9 mouse cellular contexts compared by ENCODE assay signal in the genomic region with DNA sequence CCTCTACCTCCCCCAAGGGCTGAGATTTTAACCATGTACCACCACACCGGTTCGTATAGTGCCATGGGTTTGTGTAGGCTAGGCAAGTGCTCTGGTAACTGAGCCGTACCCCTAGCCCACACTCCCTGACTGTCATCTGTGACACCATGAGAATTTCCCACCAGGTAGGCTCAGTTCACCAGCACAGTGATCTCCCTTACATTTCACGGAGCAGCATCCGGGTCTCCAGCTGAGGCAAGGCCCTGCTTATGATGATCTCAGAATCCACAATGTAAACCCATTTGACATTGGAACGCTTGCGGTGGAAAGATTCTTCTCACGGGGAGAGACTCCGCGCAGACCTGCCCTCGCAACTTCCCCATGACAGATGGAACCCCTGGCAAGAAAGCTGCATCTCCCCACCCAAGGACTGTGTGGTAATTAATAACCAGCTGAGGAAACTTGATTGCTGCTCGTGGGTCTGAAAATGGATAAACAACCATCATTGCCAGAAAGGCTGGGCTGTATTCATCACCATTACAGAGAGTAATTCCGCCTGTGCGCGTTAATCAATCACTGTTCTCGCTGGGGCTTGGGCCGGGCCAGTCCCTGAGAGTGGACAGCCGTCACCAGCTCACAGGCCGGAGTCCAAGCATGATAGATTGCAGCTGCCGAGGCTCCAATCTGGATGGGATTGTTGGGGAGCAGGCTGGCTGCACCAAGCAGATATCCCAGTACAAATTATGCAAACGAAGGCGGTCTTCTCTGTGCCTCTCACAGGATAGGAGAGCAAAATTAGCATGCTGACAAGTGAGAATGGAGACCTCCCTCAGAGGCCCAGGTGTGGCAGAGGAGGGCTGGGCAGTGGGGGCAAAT.
DNase-seq lines count a peak whose midpoint lies in the region; ATAC-seq lines count a peak whose summit lies in the region.
"Had no signal": no experiment of that assay in that cellular context is flagged by ENCODE, and none has a peak within 500 bp of the region (broad histone marks: within the 10 kb centered on the region; RNA-seq: fewer than 3 reads in every experiment).

No protein-coding gene starts in this region.

- intact Hi-C loops in heart, postnatal 36 days (cut with DNase I) = no loop called here

- DNase-seq in heart, adult 9 months (ENCODE audit: low spot score in 2 of 2) = peak; percentile 2 to 4
- no peak for DNase-seq in heart, postnatal 36 days
- DNase-seq in ovary, postnatal 36 days (ENCODE audit: low spot score) = peak; percentile 15
- DNase-seq in ovary, postnatal 10 days (ENCODE audit: low spot score) = no peak
- peak; percentile 1 for DNase-seq in lung, postnatal 25 days (ENCODE audit: low spot score)
- no peak for DNase-seq in frontal cortex, adult 2 months (ENCODE audit: extremely low spot score in 1 of 2, low spot score in 1 of 2)
- DNase-seq in spleen, postnatal 4 days (ENCODE audit: low spot score in 2 of 2) = no peak

- H3K4me2 ChIP-seq in stomach, embryonic 16.5 days (ENCODE audit: low read depth, low read length) = no peak overlapping the region

- H3K27me3 ChIP-seq in stomach, embryonic 16.5 days (ENCODE audit: control insufficient read depth, insufficient read depth, low read length) = no peaks in the 10 kb centered on the region

- H3K4me1 ChIP-seq in stomach, embryonic 16.5 days (ENCODE audit: control insufficient read depth, insufficient read depth, low read length) = 0 out of 2 replicates have a peak, but pooled peaks cover 7% of the 10 kb centered on the region

- no peak overlapping the region for H3K4me3 ChIP-seq in stomach, embryonic 16.5 days (replicated peaks; ENCODE audit: low read length)
- H3K4me3 ChIP-seq: myocyte had no signal

- H3K9me3 ChIP-seq in stomach, embryonic 16.5 days (replicated peaks; ENCODE audit: control insufficient read depth, low read length) = no peaks in the 10 kb centered on the region

- ATAC-seq in stomach, embryonic 16.5 days (ENCODE audit: insufficient read depth, low FRiP score) = peak; percentile 89

- no peak overlapping the region for H3K9ac ChIP-seq in stomach, embryonic 16.5 days (ENCODE audit: low read length)

- 33% methylated on average over 22 of the region's 22 CpGs for WGBS in stomach, embryonic 16.5 days

- H3K27ac ChIP-seq in stomach, embryonic 16.5 days (ENCODE audit: low read length) = peak overlapping the region; percentile 38; the same call in 1 of the 2 replicates

- H3K36me3 ChIP-seq in stomach, embryonic 16.5 days (ENCODE audit: control insufficient read depth, insufficient read depth, low read length) = no peaks in the 10 kb centered on the region

Comparison
In these comparisons a context has a peak if more than half of its experiments do, and no peak if none do; other contexts are left out.
1. DNase-seq: peak in heart, adult 9 months (2 of 2), ovary, postnatal 36 days (single experiment) and lung, postnatal 25 days (single experiment); none in heart, postnatal 36 days (0 of 2), ovary, postnatal 10 days (single experiment), frontal cortex, adult 2 months (0 of 2) and spleen, postnatal 4 days (0 of 2).